Mouse (Mus musculus) effector memory CD4-positive, alpha-beta T cell, adult 5 months (primary cell): ENCODE results near the gene Cyp2c67. TPM values are rescaled to one million over a fixed set of nuclear protein-coding genes. Genes with fewer than 3 reads are reported as not detected.

Experiments
- polyA plus RNA-seq: library from polyadenylated mRNA; unstranded; fragments of 100-300 nt; shearing (Covaris generic); gene quantifications from one replicate; pipeline ENCODE4 v1.2.1, GENCODE M21; 2017

The Cyp2c67 gene
- polyA plus RNA-seq: not detected

DNA sequence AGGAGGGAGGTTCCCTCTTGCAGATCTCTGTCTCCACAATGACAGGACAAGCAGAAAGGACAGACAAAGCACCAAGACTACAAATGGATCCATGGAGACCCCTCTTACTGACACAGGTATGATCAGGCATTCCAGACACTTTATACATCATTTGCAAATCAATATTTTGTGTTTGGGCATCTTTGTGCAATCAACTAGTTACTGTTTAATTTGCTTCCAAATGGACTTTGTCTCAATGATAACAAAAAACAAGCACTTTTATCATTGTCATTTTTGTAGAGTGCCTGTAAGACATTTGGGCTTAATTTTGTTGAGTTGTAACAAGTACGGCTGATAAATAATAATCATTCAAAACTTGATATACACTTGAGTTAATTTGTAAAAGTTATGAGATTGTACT is at the start of gene Cyp2c67:
Cyp2c67 (minus strand) TSS at position 114 of the 400 bp plus-strand sequence.

Other genes starting within 250 kb of the Cyp2c67 start
- not detected for gene Cyp2c38, start 186.0 kb downstream of the Cyp2c67 start, polyA plus RNA-seq
- not detected for gene Cyp2c39, start 138.2 kb downstream of the Cyp2c67 start, polyA plus RNA-seq
- not detected for gene Cyp2c68, start 92.0 kb upstream of the Cyp2c67 start, polyA plus RNA-seq
- not detected for gene Cyp2c40, start 163.8 kb upstream of the Cyp2c67 start, polyA plus RNA-seq
- not detected for gene Cyp2c69, start 237.7 kb upstream of the Cyp2c67 start, polyA plus RNA-seq